Mouse (Mus musculus) thymus, postnatal 4 days (tissue): ENCODE results near the gene Prkcb.

ENCODE experiments used
- DNase-seq: peaks from one replicate; pipeline ENCODE4 v3.0.0; 2021

The Prkcb gene

GRCm38 (mm10) chr7:122322038-122322690 is 33.6 kb downstream of the Prkcb start:
- DNase-seq, result no peak

GRCm38 (mm10) chr7:122327942-122328341 is 39.4 kb downstream of the Prkcb start:
- no peak for DNase-seq

DNA sequence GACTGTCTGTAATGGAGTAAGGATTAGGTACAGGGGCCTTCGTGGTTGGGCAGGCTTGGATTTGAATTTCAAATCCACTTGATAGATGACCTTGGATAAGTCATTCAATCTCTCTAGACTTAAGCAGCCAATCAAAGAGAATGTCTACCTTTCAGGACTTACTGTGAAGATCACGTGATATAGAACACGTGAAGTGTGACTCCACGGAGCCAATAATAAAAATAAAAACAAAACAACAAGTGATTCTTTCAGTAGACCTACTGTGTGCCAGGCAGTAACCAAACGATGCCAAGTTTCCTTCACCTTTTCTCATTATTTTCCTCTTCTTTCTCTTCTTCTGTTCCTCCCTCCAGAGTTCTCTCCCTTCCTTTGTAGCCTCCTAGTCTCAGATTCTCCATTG is 39.9 kb downstream of the Prkcb start:
- no peak for DNase-seq

DNA sequence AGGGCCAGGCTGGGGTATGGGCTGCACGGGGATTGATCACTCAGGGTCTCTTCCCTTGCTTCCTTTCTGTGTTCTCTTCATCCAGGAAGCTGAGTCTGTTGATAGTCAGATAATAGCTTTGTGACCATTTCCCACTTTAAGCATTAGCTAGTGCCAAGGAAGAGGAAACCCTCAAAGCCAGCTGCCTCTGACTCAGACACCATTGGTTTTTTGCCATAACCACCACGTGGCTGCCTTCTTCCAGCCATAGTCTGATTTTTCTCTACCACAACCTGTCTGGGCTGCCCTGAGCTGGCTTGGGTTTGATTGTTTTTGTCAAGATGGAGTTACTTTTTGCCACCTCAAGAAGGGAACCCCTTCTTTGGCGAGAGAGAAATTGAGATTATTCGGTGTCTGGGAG is 41.0 kb downstream of the Prkcb start:
- no peak for DNase-seq

GRCm38 (mm10) chr7:122333686-122334085 is 45.1 kb downstream of the Prkcb start:
- no peak for DNase-seq

DNA sequence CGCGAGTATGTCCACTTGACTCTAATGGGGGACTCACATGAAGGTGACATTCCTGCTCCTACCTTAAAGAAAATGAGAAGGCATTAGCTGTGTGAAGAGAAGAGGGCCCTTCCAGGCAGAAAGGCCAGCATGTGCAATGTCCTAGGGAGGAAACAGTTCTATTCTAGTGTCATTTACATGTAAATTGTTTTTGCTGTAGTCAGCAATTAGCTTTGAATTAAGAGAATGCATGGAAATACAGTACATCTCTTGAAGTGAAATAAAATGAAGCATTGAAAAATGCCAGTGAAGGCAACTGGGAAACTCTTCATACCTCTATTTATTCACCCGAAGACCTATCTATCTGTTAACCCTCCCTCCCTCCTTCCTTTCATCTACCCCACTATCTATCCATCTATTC is 48.8 kb downstream of the Prkcb start:
- no peak for DNase-seq

DNA sequence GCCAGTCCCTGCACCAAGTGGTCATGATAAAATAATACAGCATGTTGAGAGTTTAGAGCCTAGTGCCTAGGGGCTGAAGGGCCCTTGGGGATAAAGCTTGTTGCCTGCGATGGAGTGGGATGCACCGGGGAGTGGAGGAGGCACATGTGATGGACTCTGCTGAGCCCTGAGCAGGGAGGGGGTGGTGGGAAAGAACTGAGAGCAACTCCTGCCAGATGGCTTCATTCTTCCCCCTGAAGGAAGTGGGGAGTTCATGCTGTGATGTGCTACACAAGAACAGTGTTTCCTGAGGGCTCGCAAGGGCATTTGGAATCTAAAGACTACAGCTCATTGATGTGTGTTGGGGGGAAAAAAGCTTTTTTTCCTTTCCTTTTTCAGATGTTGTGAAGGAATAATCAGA is 49.5 kb downstream of the Prkcb start:
- DNase-seq, result no peak

- DNase-seq, result no peak
These were observed 50.9 kb downstream of the Prkcb start for GRCm38 (mm10) chr7:122339476-122339875.

GRCm38 (mm10) chr7:122341813-122342212 is 53.3 kb downstream of the Prkcb start:
- DNase-seq, result no peak

DNA sequence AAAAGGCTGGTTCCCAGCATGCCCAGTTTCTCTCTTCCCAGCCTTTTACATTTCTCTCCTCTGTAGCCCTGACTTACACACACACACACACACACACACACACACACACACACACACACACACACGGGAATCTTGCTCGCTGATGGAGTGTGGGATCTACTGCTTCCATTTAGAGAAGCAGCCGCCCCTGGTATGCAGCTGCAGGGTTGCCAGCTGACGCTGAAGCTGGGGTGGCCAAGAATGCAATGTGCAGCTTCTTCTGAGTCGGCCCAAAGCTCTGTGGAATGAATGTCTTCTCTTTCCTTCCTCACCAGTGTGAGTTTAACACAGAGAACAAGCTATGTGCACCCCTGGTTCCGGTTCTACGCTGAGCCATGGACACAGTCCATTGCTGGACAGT is 56.1 kb downstream of the Prkcb start:
- no peak for DNase-seq

- no peak for DNase-seq
These were observed 58.0 kb downstream of the Prkcb start for GRCm38 (mm10) chr7:122346251-122347242.

- DNase-seq, result peak; percentile 22
These were observed 58.9 kb downstream of the Prkcb start for GRCm38 (mm10) chr7:122347433-122347832.

GRCm38 (mm10) chr7:122349961-122350360 is 61.4 kb downstream of the Prkcb start:
- DNase-seq, result no peak

- no peak for DNase-seq
These were observed 62.2 kb downstream of the Prkcb start for GRCm38 (mm10) chr7:122350741-122351140.

DNA sequence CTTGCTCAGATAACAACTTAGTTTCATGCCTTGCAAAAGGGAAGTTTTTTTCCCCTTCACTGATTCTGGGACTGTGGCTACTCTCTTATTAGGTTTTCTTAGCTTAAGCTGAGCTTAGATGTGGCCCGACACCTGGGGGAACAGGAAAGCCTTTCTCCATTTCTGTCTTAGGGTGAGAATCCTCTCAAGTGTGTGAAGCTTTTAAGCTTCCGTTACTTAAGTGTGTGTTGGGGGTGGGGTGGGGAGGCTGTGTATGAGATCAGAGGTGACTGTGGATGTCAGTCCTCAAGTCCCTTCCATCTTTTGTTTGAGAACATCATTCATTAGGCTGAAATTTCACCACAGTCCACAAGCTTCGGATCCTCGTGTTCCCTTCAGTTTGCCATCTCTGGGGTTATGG is 63.3 kb downstream of the Prkcb start:
- peak; percentile 74 for DNase-seq

GRCm38 (mm10) chr7:122352566-122353277 is 64.2 kb downstream of the Prkcb start:
- peak; percentile 90 for DNase-seq

GRCm38 (mm10) chr7:122353329-122353728 is 64.8 kb downstream of the Prkcb start:
- DNase-seq, result peak; percentile 25

DNA sequence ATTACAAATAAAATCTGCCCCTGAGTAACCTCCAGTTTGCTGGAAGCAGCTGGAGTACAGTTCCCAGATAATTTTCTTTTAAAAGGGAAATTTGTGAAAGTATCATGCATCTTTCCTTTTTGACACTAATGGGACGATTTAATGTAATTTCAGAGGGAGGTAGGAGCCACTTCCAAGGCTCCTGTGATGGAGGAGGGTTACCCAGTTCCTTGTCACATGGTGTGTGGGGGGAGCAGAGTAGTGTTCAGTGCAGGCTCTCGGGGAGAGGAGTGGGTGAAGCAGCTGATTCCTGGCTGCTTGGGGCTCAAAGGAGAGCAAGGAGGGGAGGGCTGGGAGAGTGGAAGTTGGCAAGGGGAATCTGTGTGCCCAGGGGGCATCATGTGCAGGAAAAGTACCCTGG is 68.4 kb downstream of the Prkcb start:
- no peak for DNase-seq

DNA sequence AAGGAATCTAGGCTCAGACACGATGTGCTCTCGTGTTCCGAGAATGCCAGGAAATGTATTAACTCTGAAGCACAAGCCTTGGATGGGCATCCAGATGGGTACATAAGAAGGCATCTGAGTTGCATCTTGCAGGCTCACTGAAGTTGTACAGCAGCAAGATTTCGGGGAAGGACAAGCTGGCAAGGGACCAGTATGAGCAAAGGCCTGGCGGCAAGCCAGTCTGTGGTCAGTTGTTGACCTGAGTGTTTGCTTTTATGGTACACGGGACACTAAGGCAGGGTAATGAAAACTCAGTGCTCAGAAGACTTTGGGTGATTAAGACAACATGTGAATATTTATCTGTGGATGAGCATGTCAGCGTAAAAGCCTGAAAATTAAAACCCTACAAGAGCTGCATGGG is 69.3 kb downstream of the Prkcb start:
- no peak for DNase-seq

DNA sequence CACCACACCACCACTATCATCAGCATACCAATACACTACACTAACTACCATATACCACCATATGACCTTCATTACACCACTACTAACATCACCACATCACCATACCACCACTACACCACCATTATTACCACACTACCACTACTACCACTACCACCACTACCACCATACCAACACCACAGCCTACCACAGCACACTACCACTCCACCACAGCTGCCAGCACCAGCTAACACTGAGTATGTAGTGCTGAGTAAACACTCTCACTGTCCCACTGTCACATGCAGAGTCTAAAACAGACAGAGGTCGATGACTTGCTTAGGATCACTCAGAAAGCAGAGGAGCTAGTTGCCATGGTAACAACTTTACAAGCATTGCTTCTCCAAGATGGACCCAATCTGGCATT is 78.1 kb downstream of the Prkcb start:
- DNase-seq, result no peak

GRCm38 (mm10) chr7:122367303-122368007 is 78.9 kb downstream of the Prkcb start:
- no peak for DNase-seq

- no peak for DNase-seq
These were observed 81.9 kb downstream of the Prkcb start for GRCm38 (mm10) chr7:122370488-122370887.

- no peak for DNase-seq
These were observed 83.4 kb downstream of the Prkcb start for GRCm38 (mm10) chr7:122371947-122372346.
